Mouse (Mus musculus) limb, embryonic 12.5 days (tissue): ENCODE measurements around the gene Cwc25. TPM values are rescaled to one million over a fixed set of nuclear protein-coding genes. Genes with fewer than 3 reads are reported as not detected.

ENCODE experiments used
- ATAC-seq: fragments of 200-750 bp; cut with Nextera tagmentation; 2 replicates; pipeline ENCODE4 v1.8.0; 2017; ENCODE audit warnings: low read depth, moderate TSS enrichment; ENCODE audit not compliant: insufficient number of reproducible peaks, insufficient read depth, low FRiP score, low TSS enrichment
- H3K27ac ChIP-seq: fragments of 300-500 bp; sonication (generic); 2 replicates; pipeline ENCODE4 v1.5.1; 2016; ENCODE audit warnings: mild to moderate bottlenecking, moderate library complexity
- H3K27me3 ChIP-seq: fragments of 300-500 bp; sonication (generic); 2 replicates; pipeline ENCODE4 v1.6.1; 2016; ENCODE audit warnings: mild to moderate bottlenecking, moderate library complexity
- H3K36me3 ChIP-seq: fragments of 300-500 bp; sonication (generic); 2 replicates; pipeline ENCODE4 v1.6.1; 2016; ENCODE audit warnings: mild to moderate bottlenecking, moderate library complexity
- H3K4me1 ChIP-seq: fragments of 300-500 bp; sonication (generic); replicated peaks from 2 replicates; pipeline ENCODE4 v1.6.1; 2016
- H3K4me2 ChIP-seq: fragments of 300-500 bp; sonication (generic); 2 replicates; pipeline ENCODE4 v1.6.1; 2016; ENCODE audit warnings: mild to moderate bottlenecking, moderate library complexity
- H3K4me3 ChIP-seq: fragments of 300-500 bp; sonication (generic); replicated peaks from 2 replicates; pipeline ENCODE4 v1.5.1; 2016; ENCODE audit warnings: mild to moderate bottlenecking
- H3K9ac ChIP-seq: fragments of 300-500 bp; sonication (generic); replicated peaks from 2 replicates; pipeline ENCODE4 v1.6.1; 2016; ENCODE audit warnings: mild to moderate bottlenecking, moderate library complexity
- H3K9me3 ChIP-seq: fragments of 300-500 bp; sonication (generic); 2 replicates; pipeline ENCODE4 v1.6.1; 2016; ENCODE audit warnings: mild to moderate bottlenecking, moderate library complexity
- WGBS: fragments of 180-500 bp; shearing (Covaris S2); methylation state at CpG from one replicate; pipeline ENCODE4 v1.1.7; 2016; 5-methylcytosine and 5-hydroxymethylcytosine counted together
- polyA plus RNA-seq: library from polyadenylated mRNA; unstranded; fragments of >200 nt; fragmentation: Nextera tagmentation; extraction: Ambion mirVana; gene quantifications from 2 replicates; pipeline ENCODE4 v1.2.1, GENCODE M21; 2016

The Cwc25 gene
- polyA plus RNA-seq, 1 experiment from 2014 or later = 25.6 TPM

DNA sequence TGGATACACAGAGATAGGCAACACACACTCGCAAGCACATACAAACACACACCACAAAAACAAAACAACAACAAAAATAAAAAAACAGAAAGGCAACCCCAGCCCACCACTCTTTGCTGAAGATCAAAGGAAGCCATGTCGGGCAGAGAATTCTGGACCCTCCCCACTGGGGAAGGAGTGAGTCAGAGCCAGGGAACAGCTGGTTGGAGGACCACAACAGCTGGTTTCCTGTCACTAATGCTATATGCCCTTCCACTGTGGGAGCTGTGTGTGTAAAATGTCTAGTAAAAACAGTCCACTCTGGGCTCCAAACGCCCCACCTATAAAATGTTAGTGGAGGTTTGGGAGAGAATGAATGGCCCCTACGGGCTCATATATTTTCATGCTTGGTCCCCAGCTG, 45.0 kb downstream of the Cwc25 start:
- Histone ChIP-seq H3K9ac (no peak overlapping the region), H3K4me2 (no peak overlapping the region), H3K27me3 (no peaks in the 10 kb centered on the region), H3K27ac (no peak overlapping the region), H3K4me1 (no peaks in the 10 kb centered on the region), H3K36me3 (peaks cover 98% of the 10 kb centered on the region), H3K4me3 (no peak overlapping the region), H3K9me3 (peaks cover 7% of the 10 kb centered on the region; the same call in 1 of the 2 replicates)
- WGBS = 83% methylated on average over 4 of the region's 4 CpGs
- ATAC-seq = no peak

DNA sequence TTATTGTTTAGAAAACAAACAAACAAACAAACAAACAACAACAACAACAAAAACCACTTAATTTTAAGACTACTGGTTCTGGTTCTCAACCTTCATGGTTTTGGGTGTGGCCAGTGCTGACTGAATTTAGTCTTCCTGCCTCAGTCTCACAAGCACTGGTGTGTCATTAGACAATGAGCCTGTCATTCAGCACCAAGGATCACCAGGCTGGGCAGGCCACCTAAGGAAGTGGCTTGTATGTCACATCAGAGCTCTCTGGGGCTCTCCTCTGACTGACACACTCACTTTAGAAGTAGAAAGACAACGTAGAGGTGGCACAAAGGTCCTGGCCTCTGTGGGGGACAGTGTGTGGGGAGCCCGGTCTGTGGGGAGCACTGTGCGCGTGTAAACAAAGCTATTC, 47.3 kb downstream of the Cwc25 start:
- H3K4me3 ChIP-seq = no peak overlapping the region
- no peak overlapping the region for H3K9ac ChIP-seq
- H3K27ac ChIP-seq = no peak overlapping the region
- 94% methylated on average over 4 of the region's 4 CpGs for WGBS
- peaks cover 94% of the 10 kb centered on the region for H3K36me3 ChIP-seq
- H3K27me3 ChIP-seq = no peaks in the 10 kb centered on the region
- no peaks in the 10 kb centered on the region for H3K4me1 ChIP-seq
- H3K9me3 ChIP-seq = peaks cover 7% of the 10 kb centered on the region; the same call in 1 of the 2 replicates
- H3K4me2 ChIP-seq = no peak overlapping the region
- ATAC-seq = no peak

DNA sequence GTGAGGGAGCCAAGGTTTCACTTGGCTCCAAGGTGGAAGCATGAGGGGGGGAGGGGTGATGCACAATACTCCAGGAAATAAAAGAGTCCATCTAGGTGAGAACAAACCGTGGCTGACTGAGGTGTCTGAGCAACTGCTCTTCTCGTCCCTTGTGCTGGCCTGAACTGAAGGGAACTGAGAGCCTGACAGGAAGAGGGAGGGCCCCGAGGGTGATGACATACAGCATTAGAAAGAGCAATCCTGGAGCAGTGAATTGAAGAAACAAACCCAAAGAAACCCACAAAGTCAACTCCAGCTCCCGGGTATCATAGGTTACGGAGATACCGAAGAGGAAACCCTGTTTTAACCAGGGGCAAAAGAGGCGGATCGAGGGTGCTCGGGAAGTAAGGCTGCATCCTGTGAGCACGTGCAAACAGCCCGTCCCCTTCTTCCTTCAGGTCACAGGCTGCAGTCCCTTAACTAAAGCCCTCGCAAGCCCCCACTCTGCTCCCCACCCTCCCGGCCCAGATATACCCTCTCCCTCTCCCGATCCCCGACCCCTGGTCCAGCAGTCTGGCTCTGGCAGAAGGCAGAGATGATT, 48.0 kb downstream of the Cwc25 start:
- no peak overlapping the region for H3K4me2 ChIP-seq
- H3K9ac ChIP-seq = no peak overlapping the region
- 86% methylated on average over 15 of the region's 15 CpGs for WGBS
- peaks cover 7% of the 10 kb centered on the region; the same call in 1 of the 2 replicates for H3K9me3 ChIP-seq
- no peak for ATAC-seq
- H3K27me3 ChIP-seq = no peaks in the 10 kb centered on the region
- peaks cover 94% of the 10 kb centered on the region for H3K36me3 ChIP-seq
- H3K4me3 ChIP-seq = no peak overlapping the region
- H3K27ac ChIP-seq = no peak overlapping the region
- no peaks in the 10 kb centered on the region for H3K4me1 ChIP-seq

DNA sequence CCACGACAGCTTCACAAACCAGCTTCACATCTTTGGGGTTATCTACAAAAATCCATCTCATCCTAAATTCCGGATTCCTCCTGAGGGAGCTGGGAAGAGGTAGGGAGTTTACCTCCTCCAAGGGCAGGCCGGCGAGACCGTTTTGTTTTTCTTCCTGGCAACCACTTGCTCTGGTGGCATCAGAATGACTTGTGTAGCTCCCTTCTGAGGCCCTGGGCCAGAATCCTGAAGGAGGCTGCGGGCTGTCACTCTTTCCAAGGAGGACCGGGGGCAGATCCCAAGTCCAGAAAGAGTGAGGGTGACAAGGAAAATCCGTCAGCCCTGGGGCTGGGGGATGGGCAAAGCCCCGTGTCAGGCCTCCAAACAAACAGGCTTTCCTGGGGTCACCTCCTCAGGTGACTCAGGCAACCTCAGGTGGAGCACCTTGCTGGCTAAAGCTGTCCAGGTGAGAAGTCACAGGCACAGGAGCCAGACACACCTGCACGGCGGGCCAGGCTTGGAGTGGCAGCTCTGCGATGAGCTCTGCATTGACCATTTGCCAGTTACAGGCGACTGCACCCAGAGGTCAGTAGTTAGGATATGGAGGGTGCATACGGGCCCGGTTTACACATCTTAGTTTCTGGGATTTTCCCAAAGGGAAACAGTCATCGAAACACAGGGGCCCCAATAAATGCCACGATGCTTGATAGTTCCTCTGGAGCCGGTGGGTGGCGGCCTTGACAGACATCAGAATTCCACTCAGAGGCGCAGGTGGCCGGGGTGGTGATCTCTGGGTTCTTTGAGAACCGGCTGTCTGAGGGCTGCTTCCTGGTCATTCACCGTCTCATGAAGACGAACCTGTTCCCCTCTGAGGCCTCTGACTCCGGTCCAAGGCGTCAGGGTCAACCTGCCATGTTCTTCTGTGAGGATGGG, 48.7 kb downstream of the Cwc25 start:
- H3K36me3 ChIP-seq = peaks cover 96% of the 10 kb centered on the region
- H3K4me3 ChIP-seq = no peak overlapping the region
- 87% methylated on average over 26 of the region's 26 CpGs for WGBS
- H3K9me3 ChIP-seq = peaks cover 7% of the 10 kb centered on the region; the same call in 1 of the 2 replicates
- H3K4me2 ChIP-seq = no peak overlapping the region
- no peaks in the 10 kb centered on the region for H3K4me1 ChIP-seq
- ATAC-seq = no peak
- H3K27me3 ChIP-seq = no peaks in the 10 kb centered on the region
- H3K9ac ChIP-seq = no peak overlapping the region
- H3K27ac ChIP-seq = no peak overlapping the region

DNA sequence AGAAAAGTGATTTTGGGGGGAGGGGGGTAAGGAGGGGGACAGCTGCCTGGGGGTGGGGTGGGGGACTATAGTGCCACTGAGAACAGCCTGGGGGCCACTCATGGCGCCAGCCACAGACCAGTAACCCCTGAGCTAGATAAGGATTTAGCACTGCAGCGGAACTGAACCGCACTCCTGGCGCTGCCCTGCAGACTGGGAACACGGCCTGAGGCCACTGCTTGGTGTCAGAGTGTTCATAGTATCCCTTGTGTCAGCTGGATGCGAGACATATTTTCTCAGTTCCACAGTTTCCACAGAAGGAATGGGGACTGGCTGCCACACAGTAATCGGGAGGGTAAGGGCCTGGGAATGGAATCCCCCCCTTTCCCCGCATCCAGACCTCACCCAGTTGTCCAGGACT, 50.3 kb downstream of the Cwc25 start:
- Histone ChIP-seq H3K27me3 (no peaks in the 10 kb centered on the region), H3K4me2 (no peak overlapping the region), H3K9me3 (no peaks in the 10 kb centered on the region), H3K9ac (no peak overlapping the region), H3K4me3 (no peak overlapping the region), H3K36me3 (peaks cover 96% of the 10 kb centered on the region), H3K27ac (no peak overlapping the region), H3K4me1 (no peaks in the 10 kb centered on the region)
- 82% methylated on average over 8 of the region's 8 CpGs for WGBS
- ATAC-seq = no peak

DNA sequence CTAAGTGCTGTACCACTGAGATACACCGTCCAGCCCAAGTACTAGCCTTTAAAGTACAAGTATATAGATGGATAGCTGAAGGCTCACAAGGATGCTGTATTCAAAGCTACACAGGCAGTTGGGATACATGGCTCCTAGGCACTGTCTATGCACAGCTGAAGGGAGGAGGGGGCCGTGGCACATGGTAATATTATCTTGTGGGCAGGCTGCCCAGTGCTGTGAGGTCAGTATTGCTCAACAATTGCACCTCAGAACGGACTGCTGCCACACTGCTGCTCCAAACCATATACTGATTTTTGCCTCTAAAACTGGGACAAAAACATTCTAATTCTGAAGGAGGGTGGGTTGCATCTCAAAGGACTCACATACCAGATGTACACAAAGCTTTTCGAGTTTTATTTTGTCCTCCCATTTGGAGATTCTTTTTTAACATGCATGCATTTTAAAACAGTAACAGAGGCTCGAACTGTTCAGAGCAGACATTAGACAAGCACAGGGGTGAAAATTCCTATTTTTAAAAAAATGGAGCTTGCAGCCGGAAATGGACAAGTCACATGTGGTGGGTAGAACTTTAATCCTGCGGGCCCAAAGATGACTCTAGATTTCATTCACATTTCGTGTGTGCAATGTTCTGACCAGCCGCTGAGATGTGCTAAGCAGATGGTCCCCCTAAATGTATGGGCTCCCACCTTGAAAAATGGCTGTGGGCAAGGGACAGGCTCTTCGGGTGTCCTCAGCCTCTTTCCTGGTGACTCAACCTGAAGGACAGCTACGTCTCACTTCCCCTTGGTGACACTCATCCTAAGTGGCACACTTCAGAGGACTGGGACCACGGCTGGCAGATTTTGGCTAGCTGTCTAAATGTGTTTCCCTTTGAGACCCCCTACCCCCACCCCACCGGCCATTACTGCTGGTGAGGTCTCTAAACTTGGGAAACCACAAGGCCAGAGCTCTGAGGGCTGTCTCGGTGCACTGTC, 51.3 kb downstream of the Cwc25 start:
- Histone ChIP-seq H3K27ac (no peak overlapping the region), H3K4me2 (no peak overlapping the region), H3K36me3 (peaks cover 90% of the 10 kb centered on the region), H3K27me3 (no peaks in the 10 kb centered on the region), H3K9me3 (no peaks in the 10 kb centered on the region), H3K9ac (no peak overlapping the region), H3K4me3 (no peak overlapping the region), H3K4me1 (no peaks in the 10 kb centered on the region)
- WGBS = 92% methylated on average over 14 of the region's 14 CpGs
- no peak for ATAC-seq

DNA sequence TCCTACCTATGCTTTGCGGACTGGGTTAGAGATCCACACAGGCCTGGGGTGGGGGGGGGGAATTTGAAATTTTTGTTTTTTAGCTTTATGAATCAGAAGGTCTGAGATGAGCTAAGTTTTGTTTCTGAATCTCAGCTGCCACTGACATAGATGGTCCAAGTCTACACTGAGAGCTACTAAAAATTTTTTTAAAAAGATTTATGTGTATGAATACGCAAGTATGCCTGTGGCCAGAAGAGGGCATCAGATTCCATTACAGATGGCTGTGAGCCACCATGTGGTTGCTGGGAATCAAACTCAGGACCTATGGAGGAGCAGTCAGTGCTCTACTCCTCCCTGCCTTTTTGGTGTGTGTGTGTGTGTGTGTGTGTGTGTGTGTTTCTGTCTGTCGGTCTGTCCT, 52.0 kb downstream of the Cwc25 start:
- H3K36me3 ChIP-seq = peaks cover 86% of the 10 kb centered on the region
- no peaks in the 10 kb centered on the region for H3K27me3 ChIP-seq
- no peak overlapping the region for H3K4me3 ChIP-seq
- H3K4me1 ChIP-seq = no peaks in the 10 kb centered on the region
- ATAC-seq = no peak
- H3K27ac ChIP-seq = no peak overlapping the region
- no peaks in the 10 kb centered on the region for H3K9me3 ChIP-seq
- H3K9ac ChIP-seq = no peak overlapping the region
- no peak overlapping the region for H3K4me2 ChIP-seq
- 98% methylated on average over 3 of the region's 3 CpGs for WGBS

DNA sequence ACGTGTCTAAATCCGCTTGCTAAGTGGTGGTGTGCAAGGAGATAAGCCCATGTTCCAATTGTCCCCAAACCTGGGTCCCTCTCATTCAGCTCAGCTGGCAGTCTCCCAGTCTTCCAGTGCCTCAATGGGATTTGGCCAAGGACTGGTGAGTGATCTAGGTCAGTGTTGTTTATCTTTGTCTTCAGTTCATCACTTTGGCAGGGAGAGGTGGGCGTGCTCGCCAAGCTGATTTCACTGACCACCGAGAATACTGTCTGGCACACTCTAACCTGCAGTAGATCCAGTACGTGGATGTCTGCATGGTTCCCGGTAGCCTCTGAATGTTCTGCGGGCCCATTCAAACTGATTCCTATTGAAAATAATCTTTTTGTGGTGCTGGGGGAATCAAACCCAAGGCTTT, 52.5 kb downstream of the Cwc25 start:
- H3K4me3 ChIP-seq = no peak overlapping the region
- no peak overlapping the region for H3K9ac ChIP-seq
- H3K36me3 ChIP-seq = peaks cover 86% of the 10 kb centered on the region
- no peaks in the 10 kb centered on the region for H3K4me1 ChIP-seq
- H3K27ac ChIP-seq = no peak overlapping the region
- H3K9me3 ChIP-seq = no peaks in the 10 kb centered on the region
- whole genome bisulfite sequencing = 91% methylated on average over 8 of the region's 8 CpGs
- no peak overlapping the region for H3K4me2 ChIP-seq
- no peaks in the 10 kb centered on the region for H3K27me3 ChIP-seq
- no peak for ATAC-seq

DNA sequence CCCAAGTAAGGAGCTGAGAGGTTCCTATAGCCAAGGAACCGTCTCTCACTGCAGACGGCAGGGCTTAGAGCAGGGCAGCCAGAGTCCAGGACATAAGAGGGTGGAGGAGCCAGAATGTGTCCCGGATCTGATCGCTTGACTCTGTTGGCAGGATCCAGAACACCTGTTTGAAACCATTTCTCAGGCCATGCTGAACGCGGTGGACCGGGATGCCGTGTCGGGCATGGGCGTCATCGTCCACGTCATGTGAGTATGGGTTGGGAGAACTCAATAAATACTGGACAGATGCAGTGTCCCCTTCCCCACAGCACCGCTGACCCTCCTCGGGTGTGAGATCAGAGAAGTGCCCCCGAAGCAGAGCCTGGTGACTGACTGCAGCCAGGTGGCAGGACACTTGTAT, 54.1 kb downstream of the Cwc25 start:
- Histone ChIP-seq H3K9me3 (no peaks in the 10 kb centered on the region), H3K4me2 (no peak overlapping the region), H3K36me3 (peaks cover 86% of the 10 kb centered on the region), H3K27ac (no peak overlapping the region), H3K9ac (no peak overlapping the region), H3K4me1 (no peaks in the 10 kb centered on the region), H3K4me3 (no peak overlapping the region), H3K27me3 (no peaks in the 10 kb centered on the region)
- no peak for ATAC-seq
- 89% methylated on average over 15 of the region's 15 CpGs for WGBS

DNA sequence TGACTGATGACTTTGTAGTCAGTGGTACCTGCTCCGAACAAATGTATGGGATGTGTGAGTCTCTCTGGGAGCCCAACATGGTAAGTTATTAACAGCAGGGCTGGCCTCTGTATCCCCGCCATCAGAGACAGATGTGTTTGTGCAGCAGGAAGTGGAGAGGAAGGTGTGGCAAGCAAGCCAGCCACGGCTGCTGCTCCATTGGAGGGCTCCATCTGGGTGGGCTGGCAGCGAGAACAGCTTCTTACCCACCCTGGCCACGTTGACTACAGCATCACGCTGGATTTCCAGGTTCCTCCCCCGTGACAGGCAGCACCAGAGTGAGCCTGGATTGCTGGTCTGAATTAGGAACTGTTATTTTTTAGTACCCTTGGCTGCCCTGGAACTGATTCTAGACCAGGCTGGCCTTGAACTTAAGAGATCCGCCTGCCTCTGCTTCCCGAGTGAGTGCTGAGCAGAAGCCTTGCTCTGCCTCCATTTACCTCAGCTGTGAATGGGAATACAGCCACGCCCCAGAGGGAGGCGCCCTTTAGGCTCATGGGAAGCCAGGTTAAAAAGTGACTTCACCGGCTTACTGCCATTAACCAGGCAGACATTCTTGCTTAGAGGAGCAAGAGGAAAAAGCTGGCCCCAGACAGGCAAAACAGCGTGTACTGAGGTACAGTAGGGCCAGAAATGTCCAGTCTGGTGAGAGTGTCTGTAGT, 55.0 kb downstream of the Cwc25 start:
- peak; percentile 2; the same call in 1 of the 2 replicates for ATAC-seq
- no peaks in the 10 kb centered on the region for H3K4me1 ChIP-seq
- no peak overlapping the region for H3K27ac ChIP-seq
- peaks cover 87% of the 10 kb centered on the region for H3K36me3 ChIP-seq
- no peaks in the 10 kb centered on the region for H3K9me3 ChIP-seq
- 81% methylated on average over 13 of the region's 13 CpGs for WGBS
- no peak overlapping the region for H3K9ac ChIP-seq
- H3K4me2 ChIP-seq = no peak overlapping the region
- H3K4me3 ChIP-seq = no peak overlapping the region
- H3K27me3 ChIP-seq = no peaks in the 10 kb centered on the region
